ENCODE assay signal across 11 mouse cellular contexts in genomic region chr2:132064185-132064831, GRCm38 (mm10). TPM values are rescaled to one million over a fixed set of nuclear protein-coding genes. Genes with fewer than 3 reads are reported as not detected.
A peak's percentile ranks its signal among the peaks of the same experiment; 100 is the strongest.
DNase-seq lines count a peak whose midpoint lies in the region; ATAC-seq lines count a peak whose summit lies in the region.
"Had no signal": no experiment of that assay in that cellular context is flagged by ENCODE, and none has a peak within 500 bp of the region (broad histone marks: within the 10 kb centered on the region; RNA-seq: fewer than 3 reads in every experiment).

No protein-coding gene starts in this region.

- peaks cover 30% of the 10 kb centered on the region for H3K36me3 ChIP-seq in hindbrain, embryonic 16.5 days (ENCODE audit: control insufficient read depth, insufficient read depth, low read length)
- peaks cover 33% of the 10 kb centered on the region for H3K36me3 ChIP-seq in hindbrain, embryonic 12.5 days
- no peaks in the 10 kb centered on the region for H3K36me3 ChIP-seq in intestine, embryonic 15.5 days
- H3K36me3 ChIP-seq in midbrain, embryonic 14.5 days (ENCODE audit: control insufficient read depth, insufficient read depth, low read length) = peaks cover 43% of the 10 kb centered on the region

- no peak overlapping the region for H3K4me2 ChIP-seq in hindbrain, embryonic 16.5 days (ENCODE audit: low read length)
- H3K4me2 ChIP-seq in hindbrain, embryonic 12.5 days (replicated peaks) = no peak overlapping the region
- no peak overlapping the region for H3K4me2 ChIP-seq in intestine, embryonic 15.5 days (replicated peaks)
- H3K4me2 ChIP-seq in midbrain, embryonic 14.5 days (ENCODE audit: low read length) = no peak overlapping the region
- H3K4me2 ChIP-seq: liver, embryonic 13.5 days had no signal

- peak; percentile 35 for DNase-seq in urinary bladder, adult 2 months (ENCODE audit: low spot score)
- DNase-seq in urinary bladder, postnatal 4 days (ENCODE audit: low spot score in 2 of 2) = no peak
- DNase-seq in thymus, adult 18-20 months = no peak
- DNase-seq in layer of hippocampus, adult 9-10 months (ENCODE audit: low spot score) = no peak
- DNase-seq in midbrain, embryonic 14.5 days = no peak
- DNase-seq: liver, embryonic 13.5 days had no signal

- H3K9me3 ChIP-seq in hindbrain, embryonic 16.5 days (ENCODE audit: control insufficient read depth, low read length) = no peaks in the 10 kb centered on the region
- H3K9me3 ChIP-seq in hindbrain, embryonic 12.5 days (replicated peaks) = no peaks in the 10 kb centered on the region
- no peaks in the 10 kb centered on the region for H3K9me3 ChIP-seq in intestine, embryonic 15.5 days
- H3K9me3 ChIP-seq in midbrain, embryonic 14.5 days (ENCODE audit: control insufficient read depth, low read length) = no peaks in the 10 kb centered on the region
- H3K9me3 ChIP-seq: liver, embryonic 13.5 days had no signal

- 0 out of 2 replicates have a peak, but pooled peaks have one; percentile 40 for ATAC-seq in hindbrain, embryonic 16.5 days
- no peak for ATAC-seq in hindbrain, embryonic 12.5 days (ENCODE audit: low FRiP score)
- ATAC-seq in intestine, embryonic 15.5 days = peak; percentile 82
- no peak for ATAC-seq in midbrain, embryonic 14.5 days (ENCODE audit: low FRiP score, low TSS enrichment)
- ATAC-seq: forebrain, embryonic 16.5 days had no signal

- H3K4me3 ChIP-seq in hindbrain, embryonic 16.5 days (ENCODE audit: low read length) = no peak overlapping the region
- H3K4me3 ChIP-seq in hindbrain, embryonic 12.5 days = no peak overlapping the region
- no peak overlapping the region for H3K4me3 ChIP-seq in intestine, embryonic 15.5 days (replicated peaks)
- H3K4me3 ChIP-seq in midbrain, embryonic 14.5 days (replicated peaks; ENCODE audit: low read depth, low read length) = no peak overlapping the region
- H3K4me3 ChIP-seq: liver, embryonic 13.5 days; myocyte had no signal

- WGBS in hindbrain, embryonic 16.5 days = 77% methylated on average over 11 of the region's 11 CpGs
- WGBS in hindbrain, embryonic 12.5 days = 82% methylated on average over 11 of the region's 11 CpGs
- 63% methylated on average over 11 of the region's 11 CpGs for WGBS in intestine, embryonic 15.5 days
- WGBS in midbrain, embryonic 14.5 days = 85% methylated on average over 11 of the region's 11 CpGs

- H3K9ac ChIP-seq in hindbrain, embryonic 16.5 days (ENCODE audit: low read depth, low read length) = no peak overlapping the region
- no peak overlapping the region for H3K9ac ChIP-seq in hindbrain, embryonic 12.5 days
- no peak overlapping the region for H3K9ac ChIP-seq in intestine, embryonic 15.5 days
- no peak overlapping the region for H3K9ac ChIP-seq in midbrain, embryonic 14.5 days (replicated peaks; ENCODE audit: low read length)
- H3K9ac ChIP-seq: liver, embryonic 13.5 days had no signal

- H3K27me3 ChIP-seq in hindbrain, embryonic 16.5 days (replicated peaks; ENCODE audit: control insufficient read depth, insufficient read depth, low read length) = no peaks in the 10 kb centered on the region
- H3K27me3 ChIP-seq in hindbrain, embryonic 12.5 days = no peaks in the 10 kb centered on the region
- no peaks in the 10 kb centered on the region for H3K27me3 ChIP-seq in intestine, embryonic 15.5 days (replicated peaks)
- H3K27me3 ChIP-seq in midbrain, embryonic 14.5 days (ENCODE audit: control insufficient read depth, insufficient read depth, low read length) = no peaks in the 10 kb centered on the region
- H3K27me3 ChIP-seq: liver, embryonic 13.5 days had no signal

- H3K27ac ChIP-seq in hindbrain, embryonic 16.5 days (ENCODE audit: low read depth, low read length) = no peak overlapping the region
- H3K27ac ChIP-seq in hindbrain, embryonic 12.5 days = no peak overlapping the region
- 0 out of 2 replicates have a peak overlapping the region, but pooled peaks have one; percentile 38 for H3K27ac ChIP-seq in intestine, embryonic 15.5 days
- H3K27ac ChIP-seq in midbrain, embryonic 14.5 days (replicated peaks; ENCODE audit: low read depth, low read length) = no peak overlapping the region
- H3K27ac ChIP-seq: liver, embryonic 13.5 days had no signal

- no peaks in the 10 kb centered on the region for H3K4me1 ChIP-seq in hindbrain, embryonic 16.5 days (ENCODE audit: control insufficient read depth, insufficient read depth, low read depth, low read length)
- H3K4me1 ChIP-seq in hindbrain, embryonic 12.5 days = no peaks in the 10 kb centered on the region
- 0 out of 2 replicates have a peak, but pooled peaks cover 4% of the 10 kb centered on the region for H3K4me1 ChIP-seq in intestine, embryonic 15.5 days (replicated peaks)
- H3K4me1 ChIP-seq in midbrain, embryonic 14.5 days (ENCODE audit: control insufficient read depth, insufficient read depth, low read length) = no peaks in the 10 kb centered on the region
- H3K4me1 ChIP-seq: liver, embryonic 13.5 days had no signal

RNA-seq across cellular contexts. Expression of gene Rassf2, which starts 34.2 kb away (rescaled TPM):
- polyA plus RNA-seq in hindbrain, embryonic 16.5 days (2015; fragmentation: Nextera tagmentation; extraction: Ambion mirVana) = 25.2 and 34.2 TPM in 2 replicates
- 29.2 and 30.9 TPM in 2 replicates for polyA plus RNA-seq in hindbrain, embryonic 12.5 days (2016; fragmentation: Nextera tagmentation; extraction: Ambion mirVana)
- polyA plus RNA-seq in urinary bladder, adult 2 months (2012; rRNA removed) = 6.6 and 13.8 TPM in 2 replicates
- polyA plus RNA-seq in intestine, embryonic 15.5 days (2015; fragmentation: Nextera tagmentation; extraction: Ambion mirVana) = 7.6 and 8.0 TPM in 2 replicates
- polyA plus RNA-seq in midbrain, embryonic 14.5 days (2014; fragmentation: Nextera tagmentation; extraction: Ambion mirVana) = 19.9 and 32.6 TPM in 2 replicates

Comparison
In these comparisons a context has a peak if more than half of its experiments do, and no peak if none do; other contexts are left out.
1. ATAC-seq: peak in hindbrain, embryonic 16.5 days (single experiment) and intestine, embryonic 15.5 days (single experiment); none in hindbrain, embryonic 12.5 days (single experiment) and midbrain, embryonic 14.5 days (single experiment).